Mouse (Mus musculus) forebrain, embryonic 16.5 days (tissue): ENCODE measurements around the gene Llgl2. TPM values are rescaled to one million over a fixed set of nuclear protein-coding genes. Genes with fewer than 3 reads are reported as not detected.

Experiments
- ATAC-seq: fragments of 200-750 bp; cut with Nextera tagmentation; 2 replicates; pipeline ENCODE4 v1.8.0; 2017; ENCODE audit warnings: mild to moderate bottlenecking, moderate library complexity
- H3K27ac ChIP-seq: fragments of 300-500 bp; sonication (generic); 2 replicates; pipeline ENCODE4 v1.5.1; 2014; ENCODE audit warnings: low read length, control low read depth
- H3K27me3 ChIP-seq: fragments of 300-500 bp; sonication (generic); replicated peaks from 2 replicates; pipeline ENCODE4 v1.6.1; 2014; ENCODE audit warnings: low read length; ENCODE audit not compliant: control insufficient read depth, insufficient read depth
- H3K36me3 ChIP-seq: fragments of 300-500 bp; sonication (generic); 2 replicates; pipeline ENCODE4 v1.6.1; 2014; ENCODE audit not compliant: control insufficient read depth, insufficient read depth
- H3K4me1 ChIP-seq: fragments of 300-500 bp; sonication (generic); replicated peaks from 2 replicates; pipeline ENCODE4 v1.6.1; 2014; ENCODE audit warnings: low read length; ENCODE audit not compliant: control insufficient read depth, insufficient read depth
- H3K4me2 ChIP-seq: fragments of 300-500 bp; sonication (generic); 2 replicates; pipeline ENCODE4 v1.6.1; 2014; ENCODE audit warnings: mild to moderate bottlenecking, low read length, control low read depth
- H3K4me3 ChIP-seq: fragments of 300-500 bp; sonication (generic); replicated peaks from 2 replicates; pipeline ENCODE4 v1.5.1; 2014; ENCODE audit warnings: mild to moderate bottlenecking, low read length, control low read depth
- H3K9ac ChIP-seq: fragments of 300-500 bp; sonication (generic); replicated peaks from 2 replicates; pipeline ENCODE4 v1.6.1; 2014; ENCODE audit warnings: low read depth, low read length, control low read depth
- H3K9me3 ChIP-seq: fragments of 300-500 bp; sonication (generic); 2 replicates; pipeline ENCODE4 v1.6.1; 2016; ENCODE audit warnings: low read length; ENCODE audit not compliant: control insufficient read depth
- WGBS: fragments of 180-500 bp; shearing (Covaris S2); extraction: QIAGEN DNeasy Blood & Tissue Kit; methylation state at CpG from one replicate; pipeline ENCODE4 v1.1.7; 2014; 5-methylcytosine and 5-hydroxymethylcytosine counted together
- polyA plus RNA-seq: library from polyadenylated mRNA; unstranded; fragments of >200 nt; fragmentation: Nextera tagmentation; extraction: Ambion mirVana; gene quantifications from 2 replicates; pipeline ENCODE4 v1.2.1, GENCODE M21; 2015

Gene Llgl2
- polyA plus RNA-seq, 1 experiment from 2014 or later, result 1.3 TPM

DNA sequence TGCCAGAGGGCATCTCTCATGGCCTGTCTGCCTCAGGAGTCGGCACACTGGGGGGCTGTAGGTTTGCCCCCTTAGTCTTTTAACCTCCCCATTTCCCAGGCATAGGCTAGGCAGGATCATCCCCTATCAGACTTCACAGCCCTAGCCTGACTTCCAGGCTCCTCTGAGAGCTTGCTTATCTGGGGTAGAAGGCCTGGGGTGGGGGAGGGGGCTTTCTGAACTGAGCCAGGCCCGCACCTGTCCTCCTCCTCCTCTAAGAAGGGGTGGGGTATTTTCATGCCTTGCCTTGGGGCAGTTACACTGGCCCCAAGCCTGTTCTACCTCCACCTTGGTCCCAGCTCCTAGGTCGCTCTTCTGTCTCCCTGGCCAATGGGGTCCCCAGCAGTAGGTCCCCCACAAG, 7.7 kb downstream of the Llgl2 start:
- WGBS, result 69% methylated on average over 3 of the region's 3 CpGs
- H3K4me2 ChIP-seq, result no peak overlapping the region
- H3K4me3 ChIP-seq, result no peak overlapping the region
- H3K9ac ChIP-seq, result no peak overlapping the region
- no peak overlapping the region for H3K27ac ChIP-seq
- ATAC-seq, result no peak
- H3K4me1 ChIP-seq, result no peaks in the 10 kb centered on the region
- peaks cover 16% of the 10 kb centered on the region for H3K27me3 ChIP-seq
- no peaks in the 10 kb centered on the region for H3K36me3 ChIP-seq
- H3K9me3 ChIP-seq, result no peaks in the 10 kb centered on the region

DNA sequence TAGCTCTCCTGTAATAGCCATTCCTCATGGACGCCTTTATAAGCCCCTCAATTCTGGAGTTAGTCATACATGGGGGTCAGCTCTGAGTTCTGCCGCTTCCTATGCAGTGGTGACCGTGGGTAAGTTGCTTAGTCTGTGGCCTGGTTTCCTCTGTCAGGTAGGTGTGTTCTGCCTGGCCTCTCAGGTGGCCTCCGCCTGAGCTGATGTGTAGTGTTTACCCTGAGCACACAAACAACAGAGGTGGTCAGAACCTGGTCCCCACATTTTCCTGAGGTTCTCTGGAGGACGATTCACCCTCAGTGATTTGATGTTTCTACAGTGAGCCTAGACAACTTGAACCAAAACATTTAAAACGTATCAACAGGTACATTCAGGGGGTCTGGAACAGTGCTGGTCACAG, 8.2 kb downstream of the Llgl2 start:
- no peaks in the 10 kb centered on the region for H3K4me1 ChIP-seq
- H3K4me3 ChIP-seq, result no peak overlapping the region
- no peak for ATAC-seq
- no peak overlapping the region for H3K4me2 ChIP-seq
- H3K27ac ChIP-seq, result no peak overlapping the region
- 73% methylated on average over 6 of the region's 6 CpGs for WGBS
- no peaks in the 10 kb centered on the region for H3K36me3 ChIP-seq
- H3K9ac ChIP-seq, result no peak overlapping the region
- H3K9me3 ChIP-seq, result no peaks in the 10 kb centered on the region
- H3K27me3 ChIP-seq, result peaks cover 11% of the 10 kb centered on the region

DNA sequence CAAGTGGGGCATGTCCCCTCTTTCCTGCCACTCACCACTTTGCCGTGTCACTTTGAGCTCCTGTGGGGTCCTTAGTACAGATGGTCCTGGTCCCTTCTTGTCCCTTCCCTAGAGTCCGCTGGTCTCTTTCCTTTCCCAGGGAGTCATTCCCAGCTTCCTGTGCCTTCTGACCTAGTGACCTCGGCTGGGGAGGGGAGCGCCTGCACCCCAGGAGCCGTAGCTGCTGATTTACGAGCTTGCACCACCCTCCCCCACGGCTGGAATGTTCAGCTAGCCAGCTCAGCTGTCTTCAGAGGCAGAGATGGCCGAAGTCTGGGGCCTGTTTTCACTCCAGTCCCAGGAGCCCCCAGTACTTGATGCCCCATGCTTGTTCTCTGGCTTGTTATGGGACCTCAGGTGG, 8.7 kb downstream of the Llgl2 start:
- 20% methylated on average over 8 of the region's 8 CpGs for WGBS
- Histone ChIP-seq H3K4me2 (no peak overlapping the region), H3K4me3 (no peak overlapping the region), H3K27me3 (peaks cover 11% of the 10 kb centered on the region), H3K36me3 (no peaks in the 10 kb centered on the region), H3K9ac (no peak overlapping the region), H3K9me3 (no peaks in the 10 kb centered on the region), H3K27ac (no peak overlapping the region), H3K4me1 (no peaks in the 10 kb centered on the region)
- ATAC-seq, result no peak

DNA sequence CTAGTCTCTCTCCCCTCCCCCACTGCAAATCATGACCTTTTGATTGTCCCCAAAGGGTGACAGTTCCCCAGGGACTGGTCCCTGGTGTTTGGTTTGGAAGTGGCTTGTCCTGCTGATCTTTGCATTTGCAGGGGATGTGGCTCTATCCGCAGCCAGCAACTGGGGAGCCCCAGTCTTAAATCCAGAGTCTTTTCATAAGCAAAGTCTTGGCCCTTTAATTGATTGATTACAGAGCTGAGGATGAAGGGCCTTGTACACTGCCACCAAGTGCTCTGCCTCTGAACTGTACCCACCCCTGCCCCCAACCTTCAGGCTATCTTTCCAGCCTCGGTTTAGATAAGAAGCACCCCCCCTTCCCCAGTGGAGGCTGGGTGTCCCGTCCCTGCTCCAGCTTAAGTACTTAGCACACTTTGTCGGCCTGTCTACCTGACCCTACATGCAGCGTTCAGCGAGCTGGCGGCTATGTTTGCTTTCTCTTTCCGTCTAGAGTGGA, 9.2 kb downstream of the Llgl2 start:
- Histone ChIP-seq H3K4me3 (no peak overlapping the region), H3K4me2 (no peak overlapping the region), H3K9ac (no peak overlapping the region), H3K27ac (no peak overlapping the region), H3K9me3 (no peaks in the 10 kb centered on the region), H3K27me3 (peaks cover 11% of the 10 kb centered on the region), H3K4me1 (no peaks in the 10 kb centered on the region), H3K36me3 (no peaks in the 10 kb centered on the region)
- no peak for ATAC-seq
- 23% methylated on average over 8 of the region's 8 CpGs for WGBS

DNA sequence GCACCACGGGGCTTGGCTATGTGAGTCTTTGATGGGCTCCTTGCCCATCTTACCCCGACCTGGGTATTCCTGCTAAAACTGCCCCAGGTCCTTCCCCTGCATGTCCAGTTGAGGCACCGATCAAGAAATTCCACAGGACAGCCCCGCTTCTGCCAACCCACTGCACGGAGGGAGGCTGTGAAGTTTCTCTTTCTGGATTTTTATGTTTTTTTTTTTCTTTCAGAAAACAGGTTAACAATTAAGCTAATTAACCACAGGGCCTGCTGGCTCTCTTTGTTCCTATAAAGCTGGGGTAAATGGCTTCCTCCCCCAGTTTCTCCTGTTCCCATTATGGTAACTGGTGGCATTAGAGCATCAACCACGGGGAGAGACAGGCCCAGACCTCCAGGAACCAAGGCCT, 10.2 kb downstream of the Llgl2 start:
- Histone ChIP-seq H3K36me3 (no peaks in the 10 kb centered on the region), H3K4me3 (no peak overlapping the region), H3K4me2 (no peak overlapping the region), H3K9ac (no peak overlapping the region), H3K27ac (no peak overlapping the region), H3K9me3 (no peaks in the 10 kb centered on the region), H3K27me3 (peaks cover 11% of the 10 kb centered on the region), H3K4me1 (no peaks in the 10 kb centered on the region)
- WGBS, result 44% methylated on average over 6 of the region's 6 CpGs
- no peak for ATAC-seq

DNA sequence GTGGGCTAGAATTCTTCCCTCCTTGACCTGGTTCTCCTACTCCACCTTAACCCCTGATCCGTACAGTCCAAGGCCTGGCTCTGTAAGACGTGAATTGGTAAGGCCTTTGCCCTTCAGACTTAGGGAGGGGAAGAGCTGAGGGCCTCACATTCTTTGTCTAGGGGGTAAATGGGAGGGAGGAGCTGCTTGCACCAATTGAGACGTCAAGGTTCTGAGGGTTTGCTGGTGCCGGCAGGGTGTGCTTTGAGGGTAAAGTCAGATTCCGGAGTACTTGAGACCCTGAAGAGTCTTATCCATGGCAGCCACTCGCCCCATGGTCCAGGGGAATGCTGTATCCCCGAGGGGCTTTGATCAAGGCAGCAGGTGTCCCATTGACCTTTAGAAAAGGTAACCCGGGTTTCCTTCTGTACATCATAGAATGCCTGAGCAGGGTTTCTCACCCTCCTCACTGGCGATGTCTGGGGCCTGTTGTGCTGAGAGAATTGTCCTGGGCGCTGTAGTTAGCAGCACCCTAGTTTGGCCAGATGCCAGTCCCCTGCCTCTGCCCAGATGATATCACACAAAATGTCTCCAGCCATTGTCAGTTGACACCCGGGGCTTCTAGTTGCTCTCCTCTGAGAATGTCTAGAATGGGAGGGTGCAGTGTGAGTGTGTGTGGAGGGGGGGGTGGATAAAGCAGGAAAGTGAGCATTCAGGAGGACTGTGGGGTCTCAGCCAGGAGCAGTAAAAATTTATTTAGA, 13.0 kb downstream of the Llgl2 start:
- H3K9ac ChIP-seq, result no peak overlapping the region
- no peaks in the 10 kb centered on the region for H3K4me1 ChIP-seq
- H3K9me3 ChIP-seq, result no peaks in the 10 kb centered on the region
- H3K4me2 ChIP-seq, result no peak overlapping the region
- 33% methylated on average over 11 of the region's 11 CpGs for WGBS
- no peak overlapping the region for H3K27ac ChIP-seq
- H3K27me3 ChIP-seq, result no peaks in the 10 kb centered on the region
- no peaks in the 10 kb centered on the region for H3K36me3 ChIP-seq
- H3K4me3 ChIP-seq, result no peak overlapping the region
- no peak for ATAC-seq

DNA sequence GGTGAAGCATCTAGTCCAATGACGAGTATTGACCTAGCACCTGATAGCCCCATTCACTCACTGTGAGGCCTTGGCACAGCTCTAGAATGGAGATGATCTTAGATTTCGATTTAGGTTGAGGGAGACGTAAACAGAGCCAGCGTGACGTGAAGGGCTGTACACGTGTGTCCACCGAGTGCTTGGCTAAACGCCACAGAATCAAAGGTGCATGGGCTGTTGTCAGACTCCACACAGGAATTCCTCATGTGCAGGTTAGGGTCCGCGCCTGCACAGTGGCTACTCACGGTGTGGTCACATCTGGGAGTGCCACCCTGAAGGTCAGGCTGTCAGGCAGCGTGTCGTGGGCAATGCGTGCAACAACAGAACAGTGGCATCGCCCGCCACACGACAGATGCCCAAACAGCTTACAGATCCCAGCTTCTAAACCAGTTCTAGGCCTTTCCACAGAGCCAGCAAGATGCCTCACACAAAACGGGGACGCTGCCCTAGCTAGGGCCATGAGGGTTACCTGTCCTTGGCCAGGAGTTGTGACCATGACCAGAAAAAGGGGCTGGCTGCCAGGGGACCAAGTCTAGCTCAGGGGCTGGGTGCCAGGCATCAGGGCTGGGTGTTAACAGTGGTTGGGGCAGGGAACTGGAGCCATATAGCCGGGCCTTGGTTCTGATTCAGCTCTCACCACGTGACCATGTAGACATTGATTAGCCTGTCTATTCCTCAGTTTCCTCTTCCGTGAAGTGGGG, 13.9 kb downstream of the Llgl2 start:
- no peak for ATAC-seq
- WGBS, result 93% methylated on average over 22 of the region's 22 CpGs
- H3K9ac ChIP-seq, result no peak overlapping the region
- no peak overlapping the region for H3K4me3 ChIP-seq
- no peak overlapping the region for H3K27ac ChIP-seq
- H3K4me1 ChIP-seq, result no peaks in the 10 kb centered on the region
- H3K4me2 ChIP-seq, result no peak overlapping the region
- H3K27me3 ChIP-seq, result no peaks in the 10 kb centered on the region
- no peaks in the 10 kb centered on the region for H3K9me3 ChIP-seq
- no peaks in the 10 kb centered on the region for H3K36me3 ChIP-seq

DNA sequence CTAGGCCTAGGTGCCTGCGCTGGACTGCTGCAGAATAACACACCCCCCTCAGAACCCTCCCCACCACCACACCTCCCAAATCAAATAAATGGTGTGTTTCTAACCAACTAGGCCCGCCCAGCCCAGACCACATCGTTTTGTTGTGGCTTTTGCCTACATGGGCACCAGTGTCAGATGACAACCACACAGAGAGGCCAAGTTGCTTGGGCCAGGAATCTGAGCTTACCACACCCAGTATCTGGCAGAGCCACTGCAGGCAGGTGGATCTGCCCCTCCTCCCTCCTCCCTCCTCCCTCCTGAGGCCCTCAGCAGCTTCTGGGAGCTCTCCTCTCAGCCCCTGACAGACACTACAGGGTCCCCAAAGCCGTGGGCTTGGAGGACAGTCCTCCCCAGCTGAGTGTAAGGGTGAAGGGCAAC, 15.1 kb downstream of the Llgl2 start:
- Histone ChIP-seq H3K27me3 (no peaks in the 10 kb centered on the region), H3K9me3 (no peaks in the 10 kb centered on the region), H3K36me3 (no peaks in the 10 kb centered on the region), H3K27ac (no peak overlapping the region), H3K9ac (no peak overlapping the region), H3K4me2 (no peak overlapping the region), H3K4me3 (no peak overlapping the region), H3K4me1 (no peaks in the 10 kb centered on the region)
- 49% methylated on average over 4 of the region's 4 CpGs for WGBS
- ATAC-seq, result no peak

DNA sequence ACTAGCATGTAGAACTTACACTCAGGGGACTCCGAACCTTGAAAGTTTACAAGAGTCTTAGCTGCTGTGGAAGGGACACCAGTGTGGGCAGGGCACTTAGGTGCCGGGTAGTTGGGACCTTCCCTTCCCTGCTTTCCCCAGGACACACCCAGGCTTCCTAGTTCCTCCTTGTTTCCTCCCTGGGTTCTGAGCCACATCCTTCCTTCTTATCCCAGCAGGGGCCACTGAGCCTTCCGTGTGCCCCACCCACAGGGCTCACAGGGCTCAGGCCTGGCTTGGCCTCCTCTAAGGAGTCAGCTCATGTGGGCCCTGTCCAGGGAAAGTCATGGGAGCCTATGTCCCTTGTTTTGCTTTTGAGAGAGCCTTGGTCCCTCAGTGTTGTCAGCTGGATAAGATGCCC, 15.9 kb downstream of the Llgl2 start:
- 58% methylated on average over 3 of the region's 3 CpGs for WGBS
- Histone ChIP-seq H3K9ac (no peak overlapping the region), H3K36me3 (no peaks in the 10 kb centered on the region), H3K9me3 (no peaks in the 10 kb centered on the region), H3K4me1 (no peaks in the 10 kb centered on the region), H3K4me2 (no peak overlapping the region), H3K4me3 (no peak overlapping the region), H3K27ac (no peak overlapping the region), H3K27me3 (no peaks in the 10 kb centered on the region)
- ATAC-seq, result no peak
